Mouse (Mus musculus): Measurements from ENCODE around the gene Arhgap31. TPM values are rescaled to one million over a fixed set of nuclear protein-coding genes. Genes with fewer than 3 reads are reported as not detected.

Arhgap31 gene
- polyA plus RNA-seq, 1 experiment from 2014 or later, result 4.5 TPM

DNA sequence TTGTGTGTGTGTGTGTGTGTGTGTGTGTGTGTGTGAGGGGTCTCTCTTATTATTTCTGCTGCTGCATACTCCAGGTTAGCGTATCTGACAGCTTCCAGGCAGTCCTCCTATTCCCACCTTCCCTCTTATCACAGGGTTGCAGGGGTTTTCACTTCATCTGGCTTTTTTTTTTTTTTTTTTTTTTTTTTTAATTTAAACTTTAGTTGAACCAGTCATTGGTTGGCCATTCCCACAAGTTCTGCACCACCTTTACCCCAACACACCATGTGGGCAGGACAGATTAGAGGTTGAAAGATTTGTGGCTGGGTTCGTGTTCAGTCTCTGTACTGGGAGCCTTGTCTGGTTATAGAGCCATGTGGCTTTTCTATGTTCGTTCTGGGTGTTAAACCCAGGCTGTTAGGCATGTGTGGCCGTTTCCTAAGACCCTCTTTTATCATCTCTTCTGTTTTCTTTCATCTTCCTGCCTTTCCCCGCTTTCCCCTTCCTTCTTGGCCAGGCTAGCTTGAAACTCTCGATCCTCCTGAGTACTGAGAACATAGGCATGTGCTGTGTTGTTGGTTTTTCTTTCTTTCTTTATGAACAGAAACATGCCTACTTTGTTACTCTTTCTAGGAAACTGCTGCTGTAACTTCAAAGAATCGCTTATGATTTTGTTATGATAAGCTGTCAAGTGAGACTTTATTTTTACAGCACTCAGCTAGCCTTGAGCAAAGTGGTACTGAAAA lies 42.5 kb upstream of the Arhgap31 start:
- no peaks in the 10 kb centered on the region for H3K27me3 ChIP-seq (replicated peaks; ENCODE audit: control insufficient read depth, insufficient read depth, low read length)
- H3K9me3 ChIP-seq (ENCODE audit: control insufficient read depth, low read length), result no peaks in the 10 kb centered on the region
- ATAC-seq, result no peak
- no peak overlapping the region for H3K4me2 ChIP-seq (ENCODE audit: low read length)
- H3K4me1 ChIP-seq (replicated peaks; ENCODE audit: control insufficient read depth, insufficient read depth, low read length), result peaks cover 2% of the 10 kb centered on the region; the same call in 1 of the 2 replicates
- WGBS, result 72% methylated on average over 7 of the region's 7 CpGs
- H3K36me3 ChIP-seq (ENCODE audit: control insufficient read depth, insufficient read depth), result 0 out of 2 replicates have a peak, but pooled peaks cover 5% of the 10 kb centered on the region
- H3K4me3 ChIP-seq (replicated peaks; ENCODE audit: low read length), result no peak overlapping the region
- H3K9ac ChIP-seq (replicated peaks; ENCODE audit: low read depth, low read length), result no peak overlapping the region
- no peak overlapping the region for H3K27ac ChIP-seq (ENCODE audit: low read length)

DNA sequence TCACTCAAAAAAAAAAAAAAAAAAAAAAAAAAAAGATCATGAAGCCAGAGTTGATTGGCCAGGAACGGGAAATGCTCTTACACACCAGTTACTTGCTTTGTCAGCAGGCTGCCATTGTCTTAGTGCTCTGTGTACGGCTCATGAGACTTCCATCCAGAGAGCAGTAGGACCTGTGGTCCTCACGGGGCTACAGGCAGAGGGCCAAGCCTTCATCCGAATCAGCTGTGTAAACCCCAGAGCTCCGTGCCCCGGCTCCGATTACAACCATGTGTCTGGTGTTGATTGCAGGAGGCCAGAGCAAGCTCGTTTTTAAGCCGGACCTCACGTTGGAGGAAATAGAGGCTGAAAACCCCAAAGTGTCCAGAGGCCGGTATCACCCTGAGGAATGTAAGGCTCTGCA lies 40.6 kb upstream of the Arhgap31 start:
- Histone ChIP-seq H3K4me3 (replicated peaks; ENCODE audit: low read length) (no peak overlapping the region), H3K27ac (ENCODE audit: low read length) (no peak overlapping the region), H3K9ac (replicated peaks; ENCODE audit: low read depth, low read length) (no peak overlapping the region), H3K27me3 (replicated peaks; ENCODE audit: control insufficient read depth, insufficient read depth, low read length) (no peaks in the 10 kb centered on the region), H3K36me3 (ENCODE audit: control insufficient read depth, insufficient read depth) (0 out of 2 replicates have a peak, but pooled peaks cover 5% of the 10 kb centered on the region), H3K4me1 (replicated peaks; ENCODE audit: control insufficient read depth, insufficient read depth, low read length) (peaks cover 2% of the 10 kb centered on the region), H3K4me2 (ENCODE audit: low read length) (no peak overlapping the region), H3K9me3 (ENCODE audit: control insufficient read depth, low read length) (no peaks in the 10 kb centered on the region)
- no peak for ATAC-seq
- WGBS, result 73% methylated on average over 11 of the region's 11 CpGs

DNA sequence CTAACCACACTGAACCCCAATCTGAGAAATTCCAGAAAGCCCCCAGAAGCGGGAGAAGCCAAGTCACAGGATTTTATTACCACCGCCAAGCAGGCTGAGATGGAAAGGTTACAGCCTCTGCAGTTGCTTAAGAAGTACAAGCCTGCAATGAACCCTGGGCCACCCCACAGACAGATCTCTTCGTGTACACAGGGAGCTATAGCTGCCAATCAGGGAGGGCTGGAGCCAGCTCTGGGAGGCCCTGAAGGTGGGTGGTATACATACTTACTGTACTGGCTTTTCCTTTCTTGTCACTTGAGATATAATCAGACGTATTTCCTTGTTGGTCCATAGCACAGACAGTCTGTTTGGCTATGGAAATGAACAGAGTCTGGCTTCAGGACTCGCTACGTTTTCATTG lies 37.7 kb upstream of the Arhgap31 start:
- Histone ChIP-seq H3K4me1 (replicated peaks; ENCODE audit: control insufficient read depth, insufficient read depth, low read length) (peaks cover 2% of the 10 kb centered on the region; the same call in 1 of the 2 replicates), H3K27me3 (replicated peaks; ENCODE audit: control insufficient read depth, insufficient read depth, low read length) (no peaks in the 10 kb centered on the region), H3K4me3 (replicated peaks; ENCODE audit: low read length) (no peak overlapping the region), H3K4me2 (ENCODE audit: low read length) (no peak overlapping the region), H3K27ac (ENCODE audit: low read length) (no peak overlapping the region), H3K9ac (replicated peaks; ENCODE audit: low read depth, low read length) (no peak overlapping the region), H3K36me3 (ENCODE audit: control insufficient read depth, insufficient read depth) (no peaks in the 10 kb centered on the region), H3K9me3 (ENCODE audit: control insufficient read depth, low read length) (no peaks in the 10 kb centered on the region)
- no peak for ATAC-seq
- WGBS, result 85% methylated on average over 6 of the region's 6 CpGs

DNA sequence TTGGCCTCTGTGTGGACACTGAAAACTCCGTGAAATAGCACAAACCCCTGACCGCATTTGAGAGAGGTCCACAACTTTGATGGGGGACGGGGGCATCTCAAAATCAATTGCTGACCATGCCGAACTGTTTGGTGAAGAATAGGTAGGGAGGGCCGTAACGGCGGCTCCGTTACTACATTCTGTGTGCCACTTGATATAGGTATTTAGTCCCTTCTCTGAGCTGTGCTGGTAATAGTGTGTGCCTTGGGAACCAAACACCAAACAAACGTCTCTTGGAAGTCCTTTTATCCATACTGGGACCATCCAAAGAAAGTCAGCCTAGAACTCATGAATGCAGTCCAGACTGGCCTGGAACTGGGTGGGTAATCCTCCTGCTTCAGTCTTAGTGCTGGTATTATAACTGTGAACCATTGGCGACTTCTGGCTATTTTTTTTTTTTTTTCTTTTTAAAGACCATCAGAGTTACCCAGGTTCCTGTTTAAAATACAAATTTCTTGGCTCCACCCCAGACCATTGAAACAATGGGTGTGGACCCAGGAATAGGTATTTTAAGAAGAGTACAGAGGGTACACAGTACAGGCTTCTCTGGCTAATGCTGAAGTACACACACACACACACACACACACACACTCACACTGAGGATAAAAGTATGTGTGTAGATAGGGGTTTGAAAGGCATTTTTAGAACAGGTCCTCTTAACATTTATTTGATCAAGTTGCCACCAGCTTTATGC lies 31.0 kb upstream of the Arhgap31 start:
- Histone ChIP-seq H3K27ac (ENCODE audit: low read length) (no peak overlapping the region), H3K27me3 (replicated peaks; ENCODE audit: control insufficient read depth, insufficient read depth, low read length) (no peaks in the 10 kb centered on the region), H3K4me1 (replicated peaks; ENCODE audit: control insufficient read depth, insufficient read depth, low read length) (peaks cover 3% of the 10 kb centered on the region), H3K9ac (replicated peaks; ENCODE audit: low read depth, low read length) (no peak overlapping the region), H3K4me3 (replicated peaks; ENCODE audit: low read length) (no peak overlapping the region), H3K4me2 (ENCODE audit: low read length) (no peak overlapping the region), H3K9me3 (ENCODE audit: control insufficient read depth, low read length) (no peaks in the 10 kb centered on the region), H3K36me3 (ENCODE audit: control insufficient read depth, insufficient read depth) (no peaks in the 10 kb centered on the region)
- ATAC-seq, result no peak
- WGBS, result 89% methylated on average over 10 of the region's 10 CpGs

DNA sequence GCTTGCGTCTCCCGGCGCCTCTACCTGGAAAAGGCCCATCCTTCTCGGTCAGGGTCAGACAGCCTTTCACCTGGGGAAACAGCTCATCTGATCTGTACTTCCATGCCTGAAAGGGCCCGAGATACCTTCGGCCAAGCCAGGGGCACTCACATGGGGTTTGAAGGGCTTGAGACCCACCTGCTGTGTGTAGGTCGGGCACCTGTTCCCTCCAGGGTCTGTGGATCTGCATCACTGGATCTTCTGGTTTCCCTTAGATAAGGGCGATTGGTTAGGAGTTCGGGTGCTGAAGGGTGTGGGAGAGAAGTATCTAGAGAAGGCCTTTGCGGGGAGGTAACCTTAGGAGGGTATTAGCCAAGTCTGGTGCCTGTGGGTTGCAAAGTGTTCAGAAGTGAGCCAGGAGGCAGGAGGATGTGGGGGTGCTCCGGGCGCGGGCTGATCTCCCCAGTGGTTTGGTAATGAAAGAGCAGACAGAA lies 29.6 kb upstream of the Arhgap31 start:
- Histone ChIP-seq H3K9me3 (ENCODE audit: control insufficient read depth, low read length) (no peaks in the 10 kb centered on the region), H3K27me3 (replicated peaks; ENCODE audit: control insufficient read depth, insufficient read depth, low read length) (no peaks in the 10 kb centered on the region), H3K9ac (replicated peaks; ENCODE audit: low read depth, low read length) (peak overlapping the region; percentile 92), H3K36me3 (ENCODE audit: control insufficient read depth, insufficient read depth) (no peaks in the 10 kb centered on the region), H3K4me2 (ENCODE audit: low read length) (peak overlapping the region; percentile 73), H3K27ac (ENCODE audit: low read length) (peak overlapping the region; percentile 41), H3K4me3 (replicated peaks; ENCODE audit: low read length) (peak overlapping the region; percentile 75), H3K4me1 (replicated peaks; ENCODE audit: control insufficient read depth, insufficient read depth, low read length) (peaks cover 3% of the 10 kb centered on the region; the same call in 1 of the 2 replicates)
- 0% methylated on average over 13 of the region's 13 CpGs for WGBS
- peak; percentile 40 for ATAC-seq

DNA sequence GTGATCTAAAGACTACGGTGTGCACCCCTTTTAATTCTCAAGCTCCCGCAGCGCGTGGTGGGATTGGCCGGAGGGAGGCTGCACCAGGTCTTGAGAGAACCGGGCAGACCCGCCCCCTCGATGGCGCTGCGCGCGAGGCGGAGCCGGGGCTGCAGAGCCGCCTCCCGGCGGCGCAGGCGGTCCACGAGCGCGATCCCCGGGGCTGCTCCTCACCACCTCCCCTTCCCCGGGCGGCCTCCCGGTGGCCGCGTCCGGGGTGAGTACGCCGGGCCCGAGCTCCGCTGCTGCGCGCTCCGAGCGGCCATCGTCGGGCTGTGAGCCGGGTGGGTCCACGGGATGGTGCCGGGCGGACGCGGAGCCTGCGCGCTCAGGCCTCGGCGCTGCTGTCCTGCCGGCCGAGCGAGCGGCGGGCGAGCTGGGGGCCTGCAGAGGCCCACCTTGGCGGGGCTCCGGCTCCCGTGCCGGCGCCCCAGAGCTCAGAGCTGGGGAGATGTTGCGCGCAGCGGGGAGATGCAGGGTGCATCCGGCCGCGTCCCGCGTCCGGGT lies 29.1 kb upstream of the Arhgap31 start, which contains the start of gene B4galt4:
Gene B4galt4 (plus strand): TSS at position 152 of the 546 bp plus-strand sequence.
- Histone ChIP-seq H3K4me2 (ENCODE audit: low read length) (peak within 1 kb of the TSS; percentile 73), H3K36me3 (ENCODE audit: control insufficient read depth, insufficient read depth) (no peaks in the 10 kb centered on the region), H3K9ac (replicated peaks; ENCODE audit: low read depth, low read length) (peak within 1 kb of the TSS; percentile 92), H3K27ac (ENCODE audit: low read length) (peak within 1 kb of the TSS; percentile 41), H3K27me3 (replicated peaks; ENCODE audit: control insufficient read depth, insufficient read depth, low read length) (no peaks in the 10 kb centered on the region), H3K4me1 (replicated peaks; ENCODE audit: control insufficient read depth, insufficient read depth, low read length) (peaks cover 3% of the 10 kb centered on the region; the same call in 1 of the 2 replicates), H3K9me3 (ENCODE audit: control insufficient read depth, low read length) (no peaks in the 10 kb centered on the region), H3K4me3 (replicated peaks; ENCODE audit: low read length) (peak within 1 kb of the TSS; percentile 75)
- ATAC-seq, result peak; percentile 98
- WGBS, result under 1% methylated on average over 63 of the region's 69 CpGs

DNA sequence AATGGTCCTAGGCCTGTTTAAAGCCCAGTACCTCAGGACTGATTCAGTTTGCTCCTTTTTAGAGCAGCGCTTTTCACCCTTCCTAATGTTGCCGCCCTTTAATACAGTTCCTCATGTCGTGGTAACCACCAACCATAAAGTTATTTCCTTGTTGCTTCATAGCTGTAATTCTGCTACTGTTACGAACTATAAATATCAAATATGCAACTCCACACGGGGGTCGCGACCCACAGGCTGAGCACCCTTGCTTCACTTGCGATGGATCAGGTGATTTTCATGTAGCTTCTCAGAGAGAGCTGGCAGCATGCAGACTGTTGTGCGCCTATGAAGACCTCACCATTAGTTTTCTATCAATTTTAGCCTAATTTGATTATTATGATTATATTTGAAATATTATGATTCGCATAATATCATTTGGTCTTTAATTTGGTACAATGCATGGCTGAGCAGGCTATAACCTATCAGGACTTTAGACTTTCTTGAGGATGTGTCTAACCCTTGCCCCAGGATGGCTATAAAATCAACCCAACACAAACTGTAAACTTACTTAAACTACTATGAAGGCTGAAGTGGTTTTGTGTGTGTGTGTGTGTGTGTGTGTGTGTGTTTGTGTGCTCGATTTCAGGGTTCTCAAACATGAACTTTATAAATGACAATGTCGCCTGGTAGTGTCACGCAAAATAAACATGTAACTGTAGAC lies 28.3 kb upstream of the Arhgap31 start:
- WGBS, result 87% methylated on average over 13 of the region's 13 CpGs
- peak overlapping the region; percentile 75 for H3K4me3 ChIP-seq (replicated peaks; ENCODE audit: low read length)
- peak overlapping the region; percentile 92; the same call in 1 of the 2 replicates for H3K9ac ChIP-seq (replicated peaks; ENCODE audit: low read depth, low read length)
- no peaks in the 10 kb centered on the region for H3K36me3 ChIP-seq (ENCODE audit: control insufficient read depth, insufficient read depth)
- H3K4me1 ChIP-seq (replicated peaks; ENCODE audit: control insufficient read depth, insufficient read depth, low read length), result peaks cover 3% of the 10 kb centered on the region; the same call in 1 of the 2 replicates
- H3K4me2 ChIP-seq (ENCODE audit: low read length), result peak overlapping the region; percentile 73
- no peak for ATAC-seq
- H3K27me3 ChIP-seq (replicated peaks; ENCODE audit: control insufficient read depth, insufficient read depth, low read length), result no peaks in the 10 kb centered on the region
- H3K9me3 ChIP-seq (ENCODE audit: control insufficient read depth, low read length), result no peaks in the 10 kb centered on the region
- H3K27ac ChIP-seq (ENCODE audit: low read length), result no peak overlapping the region

DNA sequence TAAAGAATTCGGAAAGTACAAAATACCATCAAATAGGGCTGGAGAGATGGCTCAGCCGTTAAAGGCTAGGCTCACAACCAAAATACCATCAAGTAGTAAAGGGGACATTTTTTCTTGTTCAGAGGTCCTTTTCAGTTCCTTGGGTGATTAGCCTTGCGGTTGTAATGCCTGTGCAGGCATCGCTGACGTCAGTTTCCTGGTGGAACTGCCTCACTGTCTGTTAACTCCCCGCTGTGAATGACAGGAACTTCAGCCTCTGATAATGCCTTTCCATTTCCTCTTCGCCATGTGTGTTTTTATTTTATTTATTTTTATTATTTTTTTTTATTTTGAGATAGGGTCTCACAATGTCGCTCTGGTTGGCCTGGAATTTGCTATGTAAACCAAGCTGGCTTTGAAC lies 17.8 kb upstream of the Arhgap31 start:
- ATAC-seq, result no peak
- 63% methylated on average over 8 of the region's 8 CpGs for WGBS
- no peak overlapping the region for H3K4me2 ChIP-seq (ENCODE audit: low read length)
- H3K36me3 ChIP-seq (ENCODE audit: control insufficient read depth, insufficient read depth), result no peaks in the 10 kb centered on the region
- no peaks in the 10 kb centered on the region for H3K9me3 ChIP-seq (ENCODE audit: control insufficient read depth, low read length)
- H3K4me3 ChIP-seq (replicated peaks; ENCODE audit: low read length), result no peak overlapping the region
- no peak overlapping the region for H3K27ac ChIP-seq (ENCODE audit: low read length)
- no peaks in the 10 kb centered on the region for H3K27me3 ChIP-seq (replicated peaks; ENCODE audit: control insufficient read depth, insufficient read depth, low read length)
- H3K9ac ChIP-seq (replicated peaks; ENCODE audit: low read depth, low read length), result no peak overlapping the region
- no peaks in the 10 kb centered on the region for H3K4me1 ChIP-seq (replicated peaks; ENCODE audit: control insufficient read depth, insufficient read depth, low read length)

All from forebrain, embryonic 16.5 days (tissue).